Mouse (Mus musculus) liver, embryonic 14.5 days (tissue): Measurements from ENCODE around the gene Cacnb4.

Experiments
- CTCF ChIP-seq: IDR thresholded peaks from 2 replicates; pipeline ENCODE4 v1.5.1; 2016; ENCODE audit warnings: antibody characterized with exemption, low read depth, control low read depth
- EP300 ChIP-seq: IDR thresholded peaks from 2 replicates; pipeline ENCODE4 v1.6.1; 2016; ENCODE audit warnings: antibody characterized with exemption, low read depth

GRCm38 (mm10) chr2:52421197-52421596 lies 255.4 kb downstream of the Cacnb4 start:
- no peak for TF ChIP-seq CTCF
- no peak for TF ChIP-seq EP300
